Mouse (Mus musculus): Measurements from ENCODE around the gene Grip1.
"Not testable (repeated sequence)": the region's sequence is repeated elsewhere in the genome, so short reads cannot be mapped to it uniquely, and the experiment has no call there.

The Grip1 gene

DNA sequence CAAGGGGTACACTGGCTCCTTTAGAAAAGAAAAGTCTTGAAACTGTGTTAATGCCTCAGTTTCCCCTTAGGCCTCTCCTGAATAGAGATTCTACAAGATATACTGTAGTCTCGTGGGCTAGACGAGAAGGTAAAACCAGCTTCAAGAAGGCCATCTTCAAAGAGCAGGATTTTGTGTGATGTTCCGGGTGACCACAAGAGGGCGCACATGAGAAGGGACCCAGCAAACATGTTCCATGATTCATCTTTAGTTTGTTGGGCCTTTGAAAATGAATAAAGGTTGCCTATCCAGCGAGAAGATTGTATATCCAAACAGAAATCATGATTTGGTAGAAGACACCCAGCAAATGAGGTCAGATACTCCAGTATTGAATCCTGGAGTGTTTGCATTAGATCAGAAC lies 610.8 kb downstream of the Grip1 start:
- DNase-seq (ENCODE audit: low read depth): peak; percentile 73

DNA sequence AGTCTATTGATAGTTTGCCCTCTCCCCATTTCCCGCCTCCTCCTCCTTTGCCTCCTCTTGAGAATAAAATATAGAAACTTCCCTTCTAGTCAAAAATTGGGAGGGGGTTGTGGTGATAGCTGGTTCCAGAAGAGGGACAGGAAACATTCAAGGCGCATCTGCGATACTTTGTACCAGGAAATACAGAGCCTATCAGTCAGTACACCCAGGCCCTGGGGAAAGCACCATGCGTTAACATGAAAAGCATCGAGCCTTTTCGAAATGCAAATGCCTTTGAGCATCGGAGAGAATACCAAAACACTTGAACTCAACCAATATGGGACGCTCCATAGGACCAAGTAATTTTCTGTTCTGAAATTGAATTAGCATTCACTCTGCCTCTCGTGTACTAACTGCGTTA lies 612.7 kb downstream of the Grip1 start:
- no peak for DNase-seq (ENCODE audit: low read depth)

DNA sequence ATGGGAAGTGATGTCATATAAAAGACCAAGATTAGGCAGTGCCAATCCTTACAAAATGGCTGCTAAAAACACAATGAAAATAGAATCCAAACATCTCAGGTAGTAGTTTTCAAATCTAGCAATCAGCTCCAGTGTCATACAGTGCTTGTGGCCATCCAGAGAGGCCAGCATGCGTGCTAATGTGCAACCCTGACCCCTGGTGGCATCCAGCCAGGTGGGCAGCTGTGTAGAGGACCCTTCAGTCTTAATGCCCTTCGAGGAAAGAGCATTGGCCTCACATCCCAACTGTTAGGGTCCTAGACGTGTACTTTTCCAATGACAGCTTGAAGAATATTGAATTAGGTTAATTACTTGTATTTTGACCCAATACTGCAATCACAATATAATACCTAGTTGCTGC lies 624.2 kb downstream of the Grip1 start:
- no peak for DNase-seq (ENCODE audit: low read depth)

DNA sequence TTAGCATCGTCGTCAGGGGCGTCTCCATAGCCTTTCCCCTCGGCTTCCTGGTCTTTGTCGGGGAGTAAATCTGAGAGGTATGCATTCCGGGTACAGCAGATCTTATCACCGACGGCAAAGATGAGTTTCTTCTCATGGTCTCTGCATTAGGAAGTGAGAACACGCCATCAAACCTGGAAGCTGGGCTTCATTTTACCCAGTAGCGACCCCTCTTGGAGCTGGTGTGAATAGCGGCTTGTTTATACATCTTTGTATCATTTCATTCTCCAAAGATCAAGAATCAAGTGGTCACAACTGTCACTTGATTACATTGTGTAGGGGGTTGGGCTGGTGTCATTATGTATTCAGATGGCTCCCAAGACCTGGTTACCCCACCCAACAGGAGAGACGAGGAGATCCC lies 638.9 kb downstream of the Grip1 start:
- no peak for DNase-seq (ENCODE audit: low read depth)

DNA sequence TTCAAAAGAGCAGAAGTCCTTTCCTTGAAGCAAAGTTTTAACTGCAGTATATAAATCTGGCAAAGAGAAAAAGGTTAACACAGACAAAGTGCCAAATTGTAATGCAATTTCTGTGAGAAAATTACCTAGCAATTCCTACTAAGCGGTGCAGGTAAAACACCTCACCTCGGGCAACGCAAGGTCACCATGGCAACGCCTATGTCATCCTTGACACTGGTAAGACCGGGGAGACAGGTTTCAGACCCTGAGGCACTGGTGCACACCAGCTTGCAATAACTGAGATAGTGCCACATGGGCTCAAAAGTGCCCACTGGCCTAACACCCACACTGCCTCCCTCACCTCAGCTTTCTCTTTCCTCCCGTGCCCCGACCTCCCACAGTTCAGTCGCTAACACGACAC lies 641.5 kb downstream of the Grip1 start:
- DNase-seq (ENCODE audit: low read depth): no peak

DNA sequence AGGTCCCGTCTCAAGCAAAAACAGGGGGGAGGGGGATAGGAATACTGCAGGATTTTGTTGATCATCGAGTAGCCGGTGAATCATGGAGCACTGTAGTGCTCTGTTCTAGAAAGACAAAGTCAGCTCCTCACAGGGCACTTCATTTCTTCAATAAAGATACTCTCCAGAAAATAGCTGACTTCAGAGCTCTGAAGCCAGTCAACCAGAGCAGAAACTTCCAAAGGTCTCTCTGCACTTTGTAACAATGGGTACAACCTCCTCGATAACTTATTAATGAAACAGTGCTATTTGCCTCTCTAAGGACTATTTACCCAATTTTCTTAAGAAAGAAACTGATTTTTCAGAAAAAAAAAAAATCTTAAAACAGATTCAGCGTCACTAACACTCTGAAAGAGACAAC lies 642.1 kb downstream of the Grip1 start:
- DNase-seq (ENCODE audit: low read depth): no peak

DNA sequence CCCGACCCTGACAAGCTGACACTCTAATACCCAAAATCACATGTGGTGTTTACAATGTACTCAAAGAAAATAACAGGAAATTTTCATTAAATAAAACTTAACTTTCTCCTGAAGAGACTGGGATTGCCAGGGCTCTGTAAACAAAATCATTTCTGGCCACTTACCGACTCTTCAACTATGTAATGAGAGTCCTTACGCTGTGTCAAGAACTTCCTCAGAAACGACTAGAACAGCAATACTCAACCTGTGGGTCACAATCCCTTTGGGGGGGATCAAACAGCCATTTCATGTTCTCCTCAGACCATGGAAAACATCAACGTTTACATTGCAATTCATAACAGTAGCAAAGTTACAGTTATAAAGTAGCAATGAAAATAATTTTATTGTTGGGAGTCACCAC lies 643.9 kb downstream of the Grip1 start:
- no peak for DNase-seq (ENCODE audit: low read depth)

DNA sequence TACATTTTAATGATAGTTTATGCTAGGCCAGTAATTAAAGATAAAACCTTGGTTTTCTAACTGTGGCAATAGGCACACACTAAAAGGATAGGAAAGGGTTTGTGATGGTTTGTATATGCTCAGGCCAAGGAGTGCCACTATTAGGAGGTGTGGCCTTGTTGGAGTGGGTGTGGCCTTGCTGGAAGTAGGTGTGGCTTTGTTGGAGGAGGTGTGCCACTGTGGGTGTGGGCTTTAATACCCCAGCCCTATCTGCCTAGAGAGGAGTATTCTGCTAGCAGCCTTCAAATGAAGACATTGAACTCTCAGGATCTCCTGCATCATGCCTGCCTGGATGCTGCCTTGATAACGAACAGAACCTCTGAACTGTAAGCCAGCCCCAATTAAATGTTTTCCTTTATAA lies 647.2 kb downstream of the Grip1 start:
- DNase-seq (ENCODE audit: low read depth): no peak

DNA sequence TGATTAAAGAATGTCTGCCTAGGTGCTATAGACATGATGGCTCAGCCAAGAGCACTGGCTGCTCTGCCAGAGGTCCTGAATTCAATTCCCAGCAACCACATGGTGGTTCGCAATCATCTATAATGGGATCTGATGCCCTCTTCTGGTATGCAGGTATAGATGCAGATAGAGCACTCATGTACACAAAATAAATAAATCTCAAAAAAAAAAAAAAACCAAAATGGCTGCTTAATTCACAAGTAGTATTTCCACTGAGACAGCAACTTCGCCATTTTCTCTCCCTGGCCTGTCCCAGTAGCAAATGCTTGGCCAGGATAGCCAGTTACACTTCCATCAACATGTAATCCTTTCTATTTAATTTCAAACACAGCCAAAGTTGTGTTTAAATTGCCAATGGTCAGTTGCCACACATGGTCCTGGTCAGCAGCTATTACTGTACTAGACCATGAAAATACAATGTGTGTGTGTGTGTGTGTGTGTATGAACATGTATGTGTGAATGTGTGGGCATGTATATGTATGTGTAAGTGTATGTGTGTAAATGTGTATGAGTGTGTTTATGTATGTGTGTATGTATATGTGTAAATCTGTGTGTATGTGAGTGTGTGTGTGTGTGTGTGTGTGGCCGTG lies 658.2 kb downstream of the Grip1 start:
- peak; percentile 40 for DNase-seq (ENCODE audit: low read depth)

DNA sequence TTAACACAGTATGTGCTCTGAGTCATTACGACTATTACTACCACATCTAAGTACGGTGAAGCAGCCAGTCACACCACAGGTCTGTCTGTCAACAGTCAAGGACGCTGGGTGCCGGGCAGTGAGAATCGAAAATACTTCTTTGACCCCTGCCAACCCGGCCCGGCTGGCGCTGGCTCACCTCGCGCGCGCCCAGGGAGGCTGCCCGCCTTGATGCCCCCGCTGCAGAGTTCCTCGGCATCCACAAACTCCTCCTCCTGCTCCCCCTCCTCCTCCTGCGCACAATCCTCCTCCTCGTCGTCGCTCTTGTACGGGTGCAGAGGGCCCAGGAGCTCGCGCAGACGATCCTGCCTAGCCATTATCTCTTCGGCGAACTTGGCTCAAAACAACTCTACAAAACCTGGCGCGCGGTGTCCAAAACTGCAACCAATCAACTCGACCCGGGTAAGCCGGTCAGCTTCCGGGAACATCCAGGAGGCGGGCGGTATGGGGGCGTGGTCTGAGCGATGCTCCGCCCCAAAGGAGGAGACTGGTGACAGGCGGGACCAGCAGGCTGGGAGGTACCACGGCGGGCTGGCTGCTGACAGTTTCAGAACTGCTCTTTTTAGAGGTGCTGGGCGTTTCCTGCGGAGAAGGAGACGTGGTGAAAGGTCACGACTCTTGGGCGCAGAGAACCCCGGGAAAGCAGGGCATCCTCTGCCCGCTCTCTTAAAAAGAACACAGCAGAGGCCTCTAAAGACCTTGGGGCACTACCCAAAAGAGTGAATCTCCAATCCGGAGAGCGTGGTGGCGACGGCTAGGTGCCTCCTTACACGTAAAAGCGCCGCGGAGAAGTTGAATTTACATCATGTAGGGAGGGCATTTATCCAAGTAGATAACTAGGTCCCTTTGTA lies 659.1 kb downstream of the Grip1 start, which contains the start of gene Helb:
Helb (minus strand) TSS at position 481 of the 890 bp plus-strand sequence.
- DNase-seq (ENCODE audit: low read depth): peak; percentile 99

DNA sequence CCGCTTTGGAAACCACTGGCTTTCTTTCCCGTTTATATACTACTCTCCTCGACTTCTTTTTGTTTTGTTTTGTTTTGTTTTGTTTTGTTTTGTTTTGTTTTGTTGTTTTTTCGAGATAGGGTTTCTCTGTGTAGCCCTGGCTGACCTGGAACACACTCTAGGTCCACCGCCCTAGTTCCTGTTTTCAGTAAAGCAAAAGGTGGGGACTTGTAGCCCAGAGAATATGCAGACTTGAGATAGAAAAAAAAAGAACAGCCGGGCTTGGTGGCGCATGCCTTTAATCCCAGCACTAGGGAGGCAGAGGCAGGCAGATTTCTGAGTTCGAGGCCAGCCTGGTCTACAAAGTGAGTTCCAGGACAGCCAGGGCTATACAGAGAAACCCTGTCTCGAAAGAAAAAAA lies 659.9 kb downstream of the Grip1 start:
- not testable (repeated sequence) for DNase-seq (ENCODE audit: low read depth)

DNA sequence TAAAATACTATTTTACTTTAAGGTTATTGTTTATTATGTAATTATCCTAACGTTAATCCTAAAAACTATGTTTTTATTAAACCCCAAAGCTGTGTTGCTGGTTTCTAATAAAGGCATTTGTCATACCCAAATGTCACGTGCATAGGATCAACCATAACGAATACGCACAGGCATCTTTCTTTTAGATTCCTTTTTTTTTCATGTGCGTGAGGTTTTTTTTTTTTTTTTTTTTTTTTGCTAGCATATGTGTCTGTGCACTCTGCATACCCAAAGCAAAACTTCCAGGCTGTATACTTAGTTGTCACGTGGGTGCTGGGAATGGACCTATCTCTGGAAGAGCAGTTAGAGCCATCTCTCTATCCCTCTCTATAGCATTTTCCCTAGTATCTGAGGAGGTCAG lies 660.4 kb downstream of the Grip1 start:
- DNase-seq (ENCODE audit: low read depth): no peak

DNA sequence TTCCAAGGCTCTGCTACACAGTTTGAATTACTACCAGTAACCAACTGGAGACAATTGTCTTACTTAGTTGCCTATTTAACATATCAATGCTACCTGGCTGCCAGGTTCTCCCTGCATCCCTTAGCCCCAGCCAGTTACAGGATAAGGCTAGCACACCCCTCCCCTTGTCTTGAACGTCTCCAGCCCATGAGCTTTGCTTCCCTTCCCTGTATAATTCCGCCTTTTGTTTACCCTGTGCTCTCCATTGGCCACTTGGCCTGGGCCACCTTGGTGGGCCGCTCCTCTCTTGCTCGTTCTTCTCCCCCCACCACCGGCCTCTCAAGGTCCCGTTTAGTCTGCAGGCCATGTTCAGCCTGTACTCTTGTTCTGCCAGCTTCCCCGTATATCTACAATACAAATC lies 660.9 kb downstream of the Grip1 start:
- no peak for DNase-seq (ENCODE audit: low read depth)

DNA sequence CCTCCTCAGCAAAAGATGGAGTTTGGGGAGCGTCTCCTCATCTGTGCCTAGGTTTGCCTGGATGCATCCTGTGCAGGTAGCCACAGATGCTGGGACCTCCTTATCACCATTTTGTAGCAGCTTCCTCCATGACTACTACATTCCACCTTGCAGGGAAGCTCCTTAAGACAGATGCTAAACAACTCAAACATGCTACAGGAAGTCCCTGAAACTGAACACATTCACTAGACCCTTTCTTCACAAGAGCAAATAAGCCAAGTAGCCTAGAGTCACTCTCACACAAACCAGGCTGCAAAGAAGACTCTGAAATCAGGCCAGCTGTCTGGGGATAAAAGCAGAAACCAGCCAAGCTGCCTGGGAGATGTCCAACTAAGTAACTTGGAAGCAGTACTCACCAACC lies 661.6 kb downstream of the Grip1 start:
- DNase-seq (ENCODE audit: low read depth): no peak

DNA sequence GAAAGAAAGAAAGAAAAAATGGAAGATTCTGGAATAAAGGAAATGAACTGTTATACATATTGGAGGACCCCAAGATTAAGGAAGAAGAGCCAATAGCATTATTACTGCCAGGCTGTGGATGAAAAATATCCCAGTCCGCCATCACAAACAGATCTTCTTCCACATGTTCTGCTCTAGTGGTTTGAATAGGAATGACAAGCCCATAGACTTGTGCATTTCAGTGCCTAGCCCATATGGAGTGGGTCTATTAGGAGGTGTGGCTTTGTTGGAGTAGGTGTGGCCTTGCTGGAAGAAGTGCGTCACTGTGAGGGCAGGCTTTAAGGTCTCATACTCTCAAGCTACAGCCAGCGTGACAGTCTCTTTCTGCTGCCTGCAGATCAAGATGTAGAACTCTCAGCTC lies 670.1 kb downstream of the Grip1 start:
- DNase-seq (ENCODE audit: low read depth): peak; percentile 17

DNA sequence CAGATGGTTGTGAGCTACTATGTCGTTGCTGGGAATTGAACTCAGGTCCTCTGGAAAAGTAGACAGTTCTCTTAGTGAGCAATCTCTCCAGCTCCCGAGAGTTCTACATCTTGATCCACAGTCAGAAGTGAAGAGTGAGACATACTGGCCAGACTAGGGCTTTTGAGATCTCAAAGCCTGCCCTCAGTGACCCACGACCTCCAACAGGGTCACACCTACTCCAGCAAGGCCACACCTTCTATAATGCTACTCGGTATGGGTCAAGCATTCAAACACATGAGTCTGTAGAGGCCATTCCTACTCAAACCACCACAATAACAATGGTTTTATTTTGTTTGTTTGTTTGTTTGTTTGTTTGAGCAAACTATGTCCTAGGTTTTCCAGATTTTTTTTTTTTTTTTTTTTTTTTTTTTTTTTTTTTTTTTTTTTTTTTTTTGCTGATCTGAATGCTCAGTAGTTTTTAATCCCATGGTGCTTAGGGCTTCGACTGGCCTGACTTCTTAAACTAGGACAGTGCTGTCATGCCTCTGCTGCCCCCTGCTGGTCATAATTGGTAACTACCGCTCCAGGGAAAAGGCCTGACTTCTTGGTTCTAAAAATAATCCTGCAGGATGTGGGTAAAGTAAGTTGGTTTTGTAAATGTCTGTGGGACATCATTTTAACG lies 671.3 kb downstream of the Grip1 start:
- peak; percentile 86 for DNase-seq (ENCODE audit: low read depth)

DNA sequence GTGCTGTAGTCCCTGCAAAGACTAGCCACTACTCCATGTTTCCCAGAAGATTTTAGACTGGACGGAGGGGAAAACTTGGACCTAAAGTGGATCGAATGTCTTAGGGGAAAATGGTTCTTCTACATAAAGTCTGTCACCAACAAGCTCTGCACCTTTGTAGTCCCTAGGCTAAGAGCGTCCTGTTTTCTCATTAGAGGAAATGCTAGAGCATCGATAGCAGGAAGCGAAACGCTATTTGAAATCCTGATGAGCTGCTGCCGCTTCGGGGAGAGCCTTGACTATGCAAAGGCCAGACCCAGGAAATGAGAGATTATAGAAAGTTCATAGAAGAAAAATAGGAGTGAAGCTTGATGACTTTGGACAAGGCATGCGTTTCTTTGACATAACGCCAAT lies 671.8 kb downstream of the Grip1 start:
- no peak for DNase-seq (ENCODE audit: low read depth)

DNA sequence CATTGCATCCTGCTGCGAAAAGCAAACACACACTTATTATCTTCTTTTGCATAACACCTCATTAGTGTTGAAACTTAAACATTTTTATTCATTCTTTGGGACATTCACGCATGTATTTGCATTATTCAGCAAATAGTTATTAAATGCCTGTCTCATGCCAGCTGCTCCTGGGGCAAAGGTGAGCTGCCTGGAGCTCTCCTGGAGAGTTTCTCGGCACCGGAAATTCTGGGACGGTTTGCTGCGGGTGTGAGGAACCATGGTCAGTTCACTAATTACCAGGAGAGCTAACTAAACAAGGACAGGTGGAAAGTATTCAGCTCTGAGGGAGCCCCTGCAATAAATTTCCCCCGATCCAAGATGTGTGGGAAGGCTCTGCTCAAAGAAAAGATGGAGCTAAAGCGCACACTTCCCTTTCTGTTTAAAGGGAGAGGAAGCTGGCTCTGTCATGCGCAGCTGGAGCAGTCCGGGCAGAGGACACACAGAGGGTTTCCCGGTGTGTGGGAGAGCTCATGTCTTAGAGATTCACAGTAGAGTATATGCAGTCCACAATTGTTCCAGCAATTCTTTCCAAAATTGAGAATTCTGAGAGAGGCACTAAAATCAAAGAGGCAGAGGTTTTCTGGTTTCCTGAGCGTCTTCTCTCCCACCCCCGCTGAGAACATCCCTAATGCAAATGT lies 675.1 kb downstream of the Grip1 start:
- DNase-seq (ENCODE audit: low read depth): no peak

DNA sequence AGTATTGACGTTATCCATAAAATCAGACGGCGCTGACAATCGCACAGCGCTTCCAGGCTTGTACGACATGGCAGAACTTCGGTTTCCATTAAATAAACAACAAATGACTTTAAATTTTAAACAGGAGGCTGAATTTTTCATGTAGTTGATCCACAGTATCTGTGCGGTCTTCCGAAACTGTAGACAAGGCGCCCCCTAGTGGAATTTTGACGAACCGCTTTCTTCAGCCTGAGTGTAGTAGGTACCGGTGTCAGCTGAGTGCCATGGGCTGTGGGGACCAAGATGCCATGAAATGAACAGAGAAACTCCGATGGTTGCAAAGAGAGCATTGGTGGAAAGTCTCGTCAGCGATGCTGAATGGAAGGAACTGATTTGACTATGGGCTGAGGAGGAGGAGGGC lies 677.0 kb downstream of the Grip1 start:
- DNase-seq (ENCODE audit: low read depth): peak; percentile 56

DNA sequence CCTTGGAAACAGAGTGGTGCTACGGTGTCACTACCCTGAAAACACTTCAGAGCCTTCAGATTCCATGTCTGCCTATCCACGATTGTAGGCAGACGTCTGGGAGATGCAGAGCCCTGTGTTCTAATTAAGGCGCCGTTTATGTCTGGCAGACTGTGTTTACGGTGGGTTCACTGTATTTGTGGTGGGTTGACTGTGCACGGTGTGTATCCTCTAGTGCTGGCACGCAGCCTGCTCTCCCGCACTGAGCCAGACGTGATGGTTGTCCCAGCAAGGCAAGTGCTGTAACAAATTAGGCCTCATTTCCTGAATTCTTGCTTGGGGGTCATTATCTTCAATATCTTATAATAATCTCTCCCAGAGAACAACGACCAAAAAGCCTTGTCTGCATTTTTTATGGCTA lies 680.1 kb downstream of the Grip1 start:
- no peak for DNase-seq (ENCODE audit: low read depth)

DNA sequence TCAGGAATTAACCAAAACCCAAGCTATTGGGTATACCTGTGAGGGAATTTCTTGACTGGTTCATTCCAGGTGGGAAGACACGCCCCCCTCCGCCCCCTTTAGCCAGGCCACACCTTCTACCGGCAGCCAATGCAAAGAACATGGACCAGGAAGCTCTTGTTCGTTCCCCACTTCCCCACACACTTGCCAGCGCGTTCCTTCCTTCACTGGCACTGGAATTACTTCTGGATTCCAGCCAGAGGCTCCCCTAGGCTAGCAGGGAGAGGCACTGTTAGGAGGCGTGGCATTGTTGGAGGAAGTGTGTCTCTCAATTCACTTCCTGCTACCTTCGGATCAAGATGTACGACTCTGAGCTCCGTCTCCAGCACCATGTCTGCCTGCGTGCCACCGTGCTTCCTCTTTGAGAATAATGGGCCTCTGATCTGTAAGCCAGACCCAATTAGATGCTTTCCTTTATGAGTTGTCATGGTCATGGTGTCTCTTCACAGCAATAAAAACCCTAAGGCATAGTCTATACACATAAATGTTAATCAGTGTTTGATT lies 682.5 kb downstream of the Grip1 start:
- DNase-seq (ENCODE audit: low read depth): no peak

All from naive thymus-derived CD4-positive, alpha-beta T cell, adult 2 months (primary cell).